Mouse (Mus musculus) MEL (cell line): Measurements from ENCODE around the gene Mrpl42. TPM values are rescaled to one million over a fixed set of nuclear protein-coding genes. Genes with fewer than 3 reads are reported as not detected.
A peak's percentile ranks its signal among the peaks of the same experiment; 100 is the strongest.

Experiments
- DNase-seq: peaks from one replicate; pipeline ENCODE4 v3.0.0; 2011; ENCODE audit warnings: low read depth, low spot score
- H3K27ac ChIP-seq: 2 replicates; pipeline ENCODE4 v1.5.1; 2012; ENCODE audit warnings: low read depth, mild to moderate bottlenecking, control low read depth, low read length, moderate library complexity; ENCODE audit not compliant: control insufficient read depth
- H3K27me3 ChIP-seq, 2 experiments: fragments of 150-350 bp in 1 of 2; sonication (generic) in 1 of 2; 2 replicates each; pipeline ENCODE4 v1.6.1; 2012; ENCODE audit warnings: low read length in 2 of 2, mild to moderate bottlenecking in 2 of 2, improper control_type of control experiment in 1 of 2, moderate library complexity in 1 of 2; ENCODE audit not compliant: insufficient read depth in 2 of 2, control insufficient read depth in 1 of 2
- H3K36me3 ChIP-seq, 2 experiments: 2 replicates each; pipeline ENCODE4 v1.6.1; 2012 to 2014; ENCODE audit warnings: low read length in 2 of 2, improper control_type of control experiment in 1 of 2, inconsistent platforms in 1 of 2, mild to moderate bottlenecking in 1 of 2; ENCODE audit not compliant: insufficient read depth in 2 of 2, control insufficient read depth in 1 of 2
- H3K4me1 ChIP-seq, 2 experiments: fragments of 150-350 bp in 1 of 2; sonication (generic) in 1 of 2; 2 replicates each; pipeline ENCODE4 v1.6.1; 2012; ENCODE audit warnings: low read length in 2 of 2, improper control_type of control experiment in 1 of 2, mild to moderate bottlenecking in 1 of 2; ENCODE audit not compliant: insufficient read depth in 2 of 2, control insufficient read depth in 1 of 2
- H3K4me3 ChIP-seq, 2 experiments: fragments of 150-350 bp in 1 of 2; sonication (generic) in 1 of 2; 2 replicates each; pipeline ENCODE4 v1.5.1; 2012; ENCODE audit warnings: low read depth in 2 of 2, low read length in 2 of 2, mild to moderate bottlenecking in 2 of 2, moderate library complexity in 2 of 2, control low read depth in 1 of 2, improper control_type of control experiment in 1 of 2; ENCODE audit not compliant: control insufficient read depth in 1 of 2, insufficient read depth in 1 of 2
- H3K79me2 ChIP-seq: 2 replicates; pipeline ENCODE4 v1.6.1; 2012; ENCODE audit warnings: mild to moderate bottlenecking, low read length, moderate library complexity; ENCODE audit not compliant: control insufficient read depth, poor library complexity, insufficient read depth
- H3K9ac ChIP-seq: 2 replicates; pipeline ENCODE4 v1.6.1; 2012; ENCODE audit warnings: low read depth, mild to moderate bottlenecking, control low read depth, low read length, moderate library complexity; ENCODE audit not compliant: control insufficient read depth, poor library complexity, severe bottlenecking
- H3K9me3 ChIP-seq: fragments of 150-350 bp; sonication (generic); replicated peaks from 2 replicates; pipeline ENCODE4 v1.6.1; 2012; ENCODE audit warnings: mild to moderate bottlenecking, low read length, improper control_type of control experiment, moderate library complexity; ENCODE audit not compliant: insufficient read depth
- CTCF ChIP-seq, 3 experiments: IDR thresholded peaks in 2 of 3; conservative IDR thresholded peaks in 1 of 3; 2 replicates each; pipeline ENCODE4 v1.5.1; 2011 to 2012; ENCODE audit warnings: low read length in 3 of 3, low read depth in 2 of 3, mild to moderate bottlenecking in 2 of 3, improper control_type of control experiment in 1 of 3, inconsistent platforms in 1 of 3, mixed read lengths in 1 of 3, moderate library complexity in 1 of 3; ENCODE audit not compliant: control insufficient read depth in 1 of 3, insufficient read depth in 1 of 3, poor library complexity in 1 of 3, severe bottlenecking in 1 of 3
- ELF1 ChIP-seq: IDR thresholded peaks from 2 replicates; pipeline ENCODE4 v1.6.1; 2014; ENCODE audit warnings: low read depth, mild to moderate bottlenecking, inconsistent platforms, low read length, improper control_type of control experiment, moderate library complexity
- EP300 ChIP-seq, 2 experiments: IDR thresholded peaks; 2 replicates each; pipeline ENCODE4 v1.6.1; 2011; ENCODE audit warnings: improper control_type of control experiment in 2 of 2, low read length in 2 of 2, low read depth in 1 of 2, mild to moderate bottlenecking in 1 of 2
- GATA1 ChIP-seq: IDR thresholded peaks from 2 replicates; pipeline ENCODE4 v1.6.1; 2011; ENCODE audit warnings: low read depth, low read length, improper control_type of control experiment
- MYC ChIP-seq: IDR thresholded peaks from 2 replicates; pipeline ENCODE4 v1.6.1; 2011; ENCODE audit warnings: low read depth, mild to moderate bottlenecking, low read length, improper control_type of control experiment, moderate library complexity
- NELFE ChIP-seq: IDR thresholded peaks from 2 replicates; pipeline ENCODE4 v1.6.1; 2011; ENCODE audit warnings: low read depth, low read length, improper control_type of control experiment
- NRF1 ChIP-seq: IDR thresholded peaks from 2 replicates; pipeline ENCODE4 v1.6.1; 2014; ENCODE audit warnings: low read depth, mild to moderate bottlenecking, inconsistent platforms, low read length, improper control_type of control experiment, moderate library complexity; ENCODE audit not compliant: poor library complexity, insufficient read depth, severe bottlenecking
- POLR2A ChIP-seq, 2 experiments: IDR thresholded peaks; 2 replicates each; pipeline ENCODE4 v1.6.1; 2011 to 2012; ENCODE audit warnings: low read length in 2 of 2, mild to moderate bottlenecking in 2 of 2, control low read depth in 1 of 2, improper control_type of control experiment in 1 of 2, low read depth in 1 of 2, moderate library complexity in 1 of 2; ENCODE audit not compliant: control insufficient read depth in 1 of 2, insufficient read depth in 1 of 2, poor library complexity in 1 of 2
- TAL1 ChIP-seq: IDR thresholded peaks from 2 replicates; pipeline ENCODE4 v1.6.1; 2012; ENCODE audit warnings: mild to moderate bottlenecking, inconsistent platforms, low read length, moderate library complexity, mixed read lengths
- TBP ChIP-seq: IDR thresholded peaks from 2 replicates; pipeline ENCODE4 v1.8.0; 2011; ENCODE audit warnings: low read depth, low read length, improper control_type of control experiment
- UBTF ChIP-seq: IDR thresholded peaks from 2 replicates; pipeline ENCODE4 v1.6.1; 2012; ENCODE audit warnings: low read depth, mild to moderate bottlenecking, inconsistent platforms, low read length, improper control_type of control experiment, moderate library complexity, borderline replicate concordance; ENCODE audit not compliant: insufficient read depth
- ZC3H11A ChIP-seq: IDR thresholded peaks from 2 replicates; pipeline ENCODE4 v1.6.1; 2012; ENCODE audit warnings: low read depth, mild to moderate bottlenecking, inconsistent platforms, low read length, improper control_type of control experiment
- ZNF384 ChIP-seq: IDR thresholded peaks from 2 replicates; pipeline ENCODE4 v1.6.1; 2012; ENCODE audit warnings: low read depth, mild to moderate bottlenecking, inconsistent platforms, low read length, improper control_type of control experiment
- polyA plus RNA-seq, 2 experiments: library from polyadenylated mRNA; stranded (reverse) in 1 of 2; unstranded in 1 of 2; fragments of >175 nt in 1 of 2; fragments of >200 nt in 1 of 2; gene quantifications; 2 replicates each; pipeline versions ENCODE4 v1.2.1 to v1.2.4; 2012; ENCODE audit warnings: low replicate concordance in 2 of 2, low read depth in 1 of 2; ENCODE audit not compliant: insufficient read length in 2 of 2, insufficient read depth in 1 of 2, missing spikeins in 1 of 2
- total RNA-seq: library from RNA; depleted of rRNA; stranded (reverse); fragments of 300-350 nt; gene quantifications from 2 replicates; pipeline ENCODE4 v1.2.3, GENCODE M21; 2012

The Mrpl42 gene
- total and polyA plus RNA-seq, 3 experiments: 187 to 1,026 (median 298) TPM

DNA sequence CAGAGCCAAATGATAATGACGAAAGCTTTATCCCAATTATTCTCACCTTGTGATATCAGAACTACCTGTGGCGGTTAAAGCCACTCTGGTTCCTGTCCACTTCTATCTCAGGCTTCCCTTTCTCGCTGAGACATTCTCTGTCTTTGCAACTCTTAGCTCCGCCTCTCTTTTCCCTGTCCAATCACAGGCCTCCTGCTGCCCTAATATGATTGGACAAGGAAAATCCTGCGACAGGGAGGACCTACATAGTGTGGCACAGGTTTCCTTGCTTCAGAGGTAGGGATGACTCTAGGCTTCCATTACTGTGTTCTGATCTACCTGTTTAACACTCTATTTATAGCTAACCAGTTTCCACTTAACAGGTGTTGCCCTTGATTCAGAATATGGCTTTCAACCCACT, 48.5 kb downstream of the Mrpl42 start:
- Histone ChIP-seq H3K79me2 (no peaks in the 10 kb centered on the region), H3K36me3 (peaks cover 0 to 4% of the 10 kb centered on the region in 2 experiments; a peak in 2 of 4 replicates), H3K9ac (no peak overlapping the region), H3K9me3 (no peaks in the 10 kb centered on the region), H3K4me1 (peaks cover 0 to 23% of the 10 kb centered on the region in 2 experiments; a peak in 2 of 4 replicates), H3K4me3 (no peak overlapping the region), H3K27ac (no peak overlapping the region), H3K27me3 (no peaks in the 10 kb centered on the region)
- TF ChIP-seq TBP: no peak
- no peak for TF ChIP-seq ELF1
- TF ChIP-seq POLR2A (IDR thresholded peaks at IDR 0.05; ENCODE audit: control insufficient read depth in 1 of 2, insufficient read depth in 1 of 2, low read depth in 1 of 2, low read length in 2 of 2, poor library complexity in 1 of 2): no peak
- no peak for TF ChIP-seq EP300 (IDR thresholded peaks at IDR 0.05; ENCODE audit: low read depth in 1 of 2, low read length in 2 of 2)
- TF ChIP-seq CTCF (IDR thresholded peaks at IDR 0.05 in 2 of 3, conservative IDR thresholded peaks at IDR 0.05 in 1 of 3; ENCODE audit: control insufficient read depth in 1 of 3, insufficient read depth in 1 of 3, low read depth in 2 of 3, low read length in 3 of 3, poor library complexity in 1 of 3, severe bottlenecking in 1 of 3): no peak
- TF ChIP-seq TAL1: no peak
- peak; percentile 43 for DNase-seq

GRCm38 (mm10) chr10:95449033-95449432, 52.7 kb downstream of the Mrpl42 start:
- Histone ChIP-seq H3K9me3 (no peaks in the 10 kb centered on the region), H3K4me3 (no peak overlapping the region), H3K4me1 (peaks cover 0 to 20% of the 10 kb centered on the region in 2 experiments; a peak in 2 of 4 replicates), H3K79me2 (no peaks in the 10 kb centered on the region), H3K36me3 (peaks cover 0 to 5% of the 10 kb centered on the region in 2 experiments; a peak in 2 of 4 replicates), H3K9ac (no peak overlapping the region), H3K27ac (no peak overlapping the region), H3K27me3 (no peaks in the 10 kb centered on the region)
- TF ChIP-seq NELFE (no peak), ZC3H11A (no peak), GATA1 (0 out of 2 replicates have a peak, but pooled peaks have one; percentile 39), UBTF (no peak)
- DNase-seq: no peak

GRCm38 (mm10) chr10:95447954-95448353, 53.8 kb downstream of the Mrpl42 start:
- H3K36me3 ChIP-seq: peaks cover 0 to 5% of the 10 kb centered on the region in 2 experiments; a peak in 2 of 4 replicates
- H3K4me3 ChIP-seq: no peak overlapping the region
- no peaks in the 10 kb centered on the region for H3K79me2 ChIP-seq
- H3K9me3 ChIP-seq: no peaks in the 10 kb centered on the region
- peaks cover 0 to 20% of the 10 kb centered on the region in 2 experiments; a peak in 2 of 4 replicates for H3K4me1 ChIP-seq
- no peak overlapping the region for H3K27ac ChIP-seq
- no peaks in the 10 kb centered on the region for H3K27me3 ChIP-seq
- H3K9ac ChIP-seq: no peak overlapping the region
- TF ChIP-seq NRF1 (no peak), ZNF384 (no peak), MYC (no peak)
- DNase-seq: no peak
